Mouse (Mus musculus) liver (tissue): ENCODE data around the gene Tex50.

Experiments used
- DNase-seq: peaks from one replicate; pipeline ENCODE4 v3.0.0-alpha.2; 2020; ENCODE audit warnings: mixed read lengths

Tex50 gene

GRCm38 (mm10) chr1:161122661-161123418 is 36.3 kb downstream of the Tex50 start:
- no peak for DNase-seq

- DNase-seq = no peak
Observed at GRCm38 (mm10) chr1:161114591-161114990, 44.5 kb downstream of the Tex50 start.

GRCm38 (mm10) chr1:161109216-161109615 is 49.9 kb downstream of the Tex50 start:
- no peak for DNase-seq
